ENCODE assay signal across 6 mouse cellular contexts in genomic region chr2:150439084-150439483, GRCm38 (mm10). TPM values are rescaled to one million over a fixed set of nuclear protein-coding genes. Genes with fewer than 3 reads are reported as not detected.
"Had no signal": no experiment of that assay in that cellular context is flagged by ENCODE, and none has a peak within 500 bp of the region (broad histone marks: within the 10 kb centered on the region; RNA-seq: fewer than 3 reads in every experiment).

No protein-coding gene starts in this region.

RNA-seq across cellular contexts. Expression of gene Zfp345, which starts 45.8 kb away (rescaled TPM):
- polyA plus RNA-seq: macrophage; midbrain, embryonic 13.5 days; spleen, adult 2 months; stomach, embryonic 15.5 days; testis, adult 2 months; thymus, adult 2 months had no signal
